Mouse (Mus musculus) limb, embryonic 14.5 days (tissue): ENCODE measurements at regions not wholly inside any gene's neighbourhood (a gene's known extent, or its start where the extent isn't known, plus 50 kb on each side); places are given as distances from the start of the nearest gene placed in this dataset.

ENCODE experiments used
- ATAC-seq: fragments of 200-750 bp; cut with Nextera tagmentation; 2 replicates; pipeline ENCODE4 v1.8.0; 2017; ENCODE audit warnings: low read depth, moderate number of reproducible peaks, moderate TSS enrichment; ENCODE audit not compliant: low FRiP score
- DNase-seq: peaks from one replicate; pipeline ENCODE4 v3.0.0-alpha.2; 2015; ENCODE audit warnings: low spot score
- H3K27ac ChIP-seq: fragments of 300-500 bp; sonication (generic); replicated peaks from 2 replicates; pipeline ENCODE4 v1.5.1; 2014; ENCODE audit warnings: low read depth, mild to moderate bottlenecking, low read length, moderate library complexity, mixed read lengths
- H3K27me3 ChIP-seq: fragments of 300-500 bp; sonication (generic); 2 replicates; pipeline ENCODE4 v1.6.1; 2014; ENCODE audit warnings: low read length, mixed read lengths; ENCODE audit not compliant: control insufficient read depth, insufficient read depth
- H3K36me3 ChIP-seq: fragments of 300-500 bp; sonication (generic); 2 replicates; pipeline ENCODE4 v1.6.1; 2014; ENCODE audit warnings: mild to moderate bottlenecking, low read length, moderate library complexity, mixed read lengths; ENCODE audit not compliant: control insufficient read depth, insufficient read depth
- H3K4me1 ChIP-seq: fragments of 300-500 bp; sonication (generic); 2 replicates; pipeline ENCODE4 v1.6.1; 2014; ENCODE audit warnings: antibody characterized with exemption, low read length, mixed read lengths; ENCODE audit not compliant: control insufficient read depth, insufficient read depth
- H3K4me2 ChIP-seq: fragments of 300-500 bp; sonication (generic); replicated peaks from 2 replicates; pipeline ENCODE4 v1.6.1; 2014; ENCODE audit warnings: low read depth, mild to moderate bottlenecking, low read length, moderate library complexity; ENCODE audit not compliant: severe bottlenecking
- H3K4me3 ChIP-seq: fragments of 300-500 bp; sonication (generic); replicated peaks from 2 replicates; pipeline ENCODE4 v1.5.1; 2014; ENCODE audit warnings: low read length
- H3K9ac ChIP-seq: fragments of 300-500 bp; sonication (generic); 2 replicates; pipeline ENCODE4 v1.6.1; 2014; ENCODE audit warnings: mild to moderate bottlenecking, low read depth, low read length, moderate library complexity; ENCODE audit not compliant: severe bottlenecking
- H3K9me3 ChIP-seq: fragments of 300-500 bp; sonication (generic); 2 replicates; pipeline ENCODE4 v1.6.1; 2016; ENCODE audit warnings: low read length; ENCODE audit not compliant: control insufficient read depth
- POLR2A ChIP-seq: fragments of 200-500 bp; IDR thresholded peaks from 2 replicates; pipeline ENCODE4 v1.8.0; 2012; ENCODE audit warnings: inconsistent platforms, mild to moderate bottlenecking, moderate library complexity, borderline replicate concordance; ENCODE audit not compliant: insufficient read depth, insufficient read length; ENCODE audit errors: extremely low read depth
- WGBS: fragments of 180-500 bp; shearing (Covaris S2); extraction: QIAGEN DNeasy Blood & Tissue Kit; methylation state at CpG from one replicate; pipeline ENCODE4 v1.1.7; 2014; 5-methylcytosine and 5-hydroxymethylcytosine counted together

DNA sequence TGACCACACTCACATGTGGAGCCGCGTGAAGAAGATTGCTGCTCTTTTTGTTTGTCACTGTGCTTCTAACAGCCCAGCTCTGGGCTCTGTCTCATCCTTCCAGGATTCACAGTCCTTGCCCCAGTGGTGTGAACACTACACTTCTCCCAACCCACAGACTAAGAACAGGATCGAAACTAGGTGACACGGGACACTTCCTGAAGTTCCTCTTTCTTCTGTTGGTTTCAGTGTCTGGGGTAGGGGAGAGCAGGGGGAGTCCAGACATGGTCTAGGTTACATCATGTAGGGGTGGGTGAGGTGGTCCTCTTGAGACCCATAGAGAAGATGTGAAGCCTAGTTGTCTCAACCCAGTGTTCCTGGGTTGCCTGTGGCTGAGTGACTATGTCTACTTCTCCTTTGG, 128.9 kb downstream of the Tmem121 start:
- no peak for TF ChIP-seq POLR2A
- 87% methylated on average over 4 of the region's 4 CpGs for WGBS

DNA sequence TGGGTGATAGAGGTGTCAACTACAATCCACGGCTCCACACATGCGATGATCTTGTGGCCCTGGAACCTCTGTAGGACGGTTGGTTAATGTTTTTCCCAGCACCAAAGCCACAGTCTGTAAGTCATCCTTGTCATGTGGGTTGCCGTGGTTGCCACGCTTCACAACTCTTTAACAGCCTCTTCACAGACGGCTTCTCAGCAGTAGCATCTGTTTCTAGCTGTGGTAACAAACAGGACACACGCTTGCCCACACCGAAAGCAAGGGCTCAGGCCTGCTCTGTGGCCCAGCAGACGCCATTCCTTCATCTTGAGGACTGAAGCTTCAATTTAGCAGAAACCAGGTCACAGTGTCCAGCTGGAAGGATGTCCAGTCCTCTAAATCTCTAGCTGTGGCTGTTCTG, 135.4 kb downstream of the Tmem121 start:
- no peak for DNase-seq
- 74% methylated on average over 9 of the region's 9 CpGs for WGBS
- no peaks in the 10 kb centered on the region for H3K27me3 ChIP-seq
- no peak for TF ChIP-seq POLR2A
- no peaks in the 10 kb centered on the region for H3K36me3 ChIP-seq
- no peak overlapping the region for H3K27ac ChIP-seq
- H3K4me1 ChIP-seq = no peaks in the 10 kb centered on the region
- no peak for ATAC-seq
- H3K9me3 ChIP-seq = no peaks in the 10 kb centered on the region
- H3K9ac ChIP-seq = no peak overlapping the region
- H3K4me3 ChIP-seq = no peak overlapping the region
- no peak overlapping the region for H3K4me2 ChIP-seq

More for the DNA sequence above, 128.9 kb downstream of the Tmem121 start:
- Histone ChIP-seq H3K4me2 (no peak overlapping the region), H3K4me3 (no peak overlapping the region), H3K4me1 (no peaks in the 10 kb centered on the region), H3K9me3 (no peaks in the 10 kb centered on the region), H3K36me3 (no peaks in the 10 kb centered on the region), H3K9ac (no peak overlapping the region), H3K27ac (no peak overlapping the region), H3K27me3 (no peaks in the 10 kb centered on the region)
- ATAC-seq (no peak), DNase-seq (no peak)

DNA sequence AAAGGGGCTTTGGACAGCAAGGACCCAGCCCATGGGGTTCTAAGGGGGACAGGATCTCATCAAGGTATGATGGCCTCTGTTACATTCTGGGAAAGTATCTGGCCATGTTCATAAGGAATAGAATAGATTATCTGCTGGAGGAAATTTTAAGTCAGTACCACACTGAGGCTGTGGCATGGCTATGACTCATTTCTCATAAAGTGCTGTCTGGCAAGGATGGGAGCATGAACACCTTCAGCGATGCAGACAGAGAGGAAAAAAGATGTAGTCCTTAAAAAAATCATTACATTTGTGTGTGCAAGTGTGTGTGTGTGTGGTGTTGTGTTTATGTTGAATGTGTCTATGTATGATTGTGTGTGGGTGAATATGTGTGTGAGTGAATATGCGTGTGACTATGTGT, 136.4 kb downstream of the Tmem121 start:
- no peak for ATAC-seq
- Histone ChIP-seq H3K36me3 (no peaks in the 10 kb centered on the region), H3K27me3 (no peaks in the 10 kb centered on the region), H3K27ac (no peak overlapping the region), H3K9me3 (no peaks in the 10 kb centered on the region), H3K4me3 (no peak overlapping the region), H3K4me1 (no peaks in the 10 kb centered on the region), H3K9ac (no peak overlapping the region), H3K4me2 (no peak overlapping the region)
- no peak for DNase-seq
- TF ChIP-seq POLR2A = no peak
- WGBS = 89% methylated on average over 2 of the region's 2 CpGs

DNA sequence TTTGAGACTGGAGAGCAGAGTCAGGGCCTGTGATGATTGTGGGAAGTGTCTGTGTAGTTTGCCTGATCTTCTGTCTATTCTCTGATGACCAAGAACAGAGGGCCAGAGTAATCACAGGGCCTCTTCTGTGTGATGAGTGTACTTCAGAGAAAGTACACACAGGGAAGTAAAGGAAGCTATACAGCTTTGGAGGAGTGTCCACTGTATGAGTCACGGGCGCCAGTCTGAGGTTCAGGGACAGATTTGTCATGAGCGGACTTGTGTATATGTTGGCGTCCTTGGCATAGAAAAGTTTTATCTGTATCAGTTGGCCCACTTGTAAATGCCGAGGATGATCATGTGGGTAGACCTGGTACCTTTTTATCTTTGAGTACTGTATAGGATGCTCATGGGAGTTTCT, 142.1 kb downstream of the Tmem121 start:
- no peaks in the 10 kb centered on the region for H3K36me3 ChIP-seq
- no peak overlapping the region for H3K27ac ChIP-seq
- H3K4me3 ChIP-seq = no peak overlapping the region
- ATAC-seq (no peak), DNase-seq (no peak)
- H3K4me1 ChIP-seq = no peaks in the 10 kb centered on the region
- H3K9ac ChIP-seq = no peak overlapping the region
- TF ChIP-seq POLR2A = no peak
- H3K9me3 ChIP-seq = no peaks in the 10 kb centered on the region
- WGBS = 87% methylated on average over 5 of the region's 5 CpGs
- H3K4me2 ChIP-seq = no peak overlapping the region
- no peaks in the 10 kb centered on the region for H3K27me3 ChIP-seq

DNA sequence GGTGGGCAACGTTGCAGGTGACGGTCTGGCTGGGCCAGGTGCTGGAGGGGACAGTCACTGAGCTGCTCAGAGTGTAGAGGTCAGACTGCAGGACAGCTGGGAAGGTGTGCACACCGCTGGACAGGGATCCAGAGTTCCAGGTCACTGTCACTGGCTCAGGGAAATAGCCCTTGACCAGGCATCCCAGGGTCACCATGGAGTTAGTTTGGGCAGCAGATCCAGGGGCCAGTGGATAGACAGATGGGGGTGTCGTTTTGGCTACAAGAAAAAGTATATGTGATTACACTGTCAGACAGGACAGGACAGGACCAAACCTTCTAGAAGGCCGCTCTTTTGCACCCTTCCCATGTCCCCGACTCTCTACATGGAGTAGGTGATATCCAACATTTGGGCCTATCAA, 144.5 kb downstream of the Tmem121 start:
- no peak overlapping the region for H3K4me3 ChIP-seq
- no peaks in the 10 kb centered on the region for H3K27me3 ChIP-seq
- H3K9me3 ChIP-seq = no peaks in the 10 kb centered on the region
- WGBS = 82% methylated on average over 6 of the region's 6 CpGs
- no peak for TF ChIP-seq POLR2A
- no peaks in the 10 kb centered on the region for H3K36me3 ChIP-seq
- H3K9ac ChIP-seq = no peak overlapping the region
- no peak overlapping the region for H3K4me2 ChIP-seq
- no peak for DNase-seq
- H3K4me1 ChIP-seq = no peaks in the 10 kb centered on the region
- no peak overlapping the region for H3K27ac ChIP-seq
- no peak for ATAC-seq

DNA sequence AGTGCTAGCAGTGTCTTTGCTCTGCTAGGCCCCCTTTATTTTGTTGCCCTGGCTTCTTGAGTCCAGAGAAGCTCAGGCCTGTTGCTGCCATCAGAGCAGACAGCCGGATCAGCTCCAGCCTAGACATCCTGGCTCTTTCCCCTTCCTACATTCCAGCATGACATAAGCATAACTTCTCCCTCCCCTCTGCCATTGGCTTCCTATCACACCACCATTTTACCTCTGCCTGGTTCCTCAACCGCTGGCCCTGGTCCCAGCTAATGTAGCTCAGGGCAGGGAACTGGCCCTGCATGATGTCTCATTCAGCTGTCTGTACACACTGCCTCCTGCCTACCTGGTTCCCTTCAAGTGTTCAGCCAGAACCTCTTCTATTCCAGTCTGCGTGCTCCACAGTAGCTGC, 146.5 kb downstream of the Tmem121 start:
- no peak for ATAC-seq
- Histone ChIP-seq H3K36me3 (no peaks in the 10 kb centered on the region), H3K27me3 (no peaks in the 10 kb centered on the region), H3K27ac (no peak overlapping the region), H3K9me3 (no peaks in the 10 kb centered on the region), H3K4me1 (no peaks in the 10 kb centered on the region), H3K4me3 (no peak overlapping the region), H3K4me2 (no peak overlapping the region), H3K9ac (no peak overlapping the region)
- no peak for TF ChIP-seq POLR2A
- DNase-seq = no peak
- WGBS = 82% methylated on average over 3 of the region's 3 CpGs
